In the genomic region with DNA sequence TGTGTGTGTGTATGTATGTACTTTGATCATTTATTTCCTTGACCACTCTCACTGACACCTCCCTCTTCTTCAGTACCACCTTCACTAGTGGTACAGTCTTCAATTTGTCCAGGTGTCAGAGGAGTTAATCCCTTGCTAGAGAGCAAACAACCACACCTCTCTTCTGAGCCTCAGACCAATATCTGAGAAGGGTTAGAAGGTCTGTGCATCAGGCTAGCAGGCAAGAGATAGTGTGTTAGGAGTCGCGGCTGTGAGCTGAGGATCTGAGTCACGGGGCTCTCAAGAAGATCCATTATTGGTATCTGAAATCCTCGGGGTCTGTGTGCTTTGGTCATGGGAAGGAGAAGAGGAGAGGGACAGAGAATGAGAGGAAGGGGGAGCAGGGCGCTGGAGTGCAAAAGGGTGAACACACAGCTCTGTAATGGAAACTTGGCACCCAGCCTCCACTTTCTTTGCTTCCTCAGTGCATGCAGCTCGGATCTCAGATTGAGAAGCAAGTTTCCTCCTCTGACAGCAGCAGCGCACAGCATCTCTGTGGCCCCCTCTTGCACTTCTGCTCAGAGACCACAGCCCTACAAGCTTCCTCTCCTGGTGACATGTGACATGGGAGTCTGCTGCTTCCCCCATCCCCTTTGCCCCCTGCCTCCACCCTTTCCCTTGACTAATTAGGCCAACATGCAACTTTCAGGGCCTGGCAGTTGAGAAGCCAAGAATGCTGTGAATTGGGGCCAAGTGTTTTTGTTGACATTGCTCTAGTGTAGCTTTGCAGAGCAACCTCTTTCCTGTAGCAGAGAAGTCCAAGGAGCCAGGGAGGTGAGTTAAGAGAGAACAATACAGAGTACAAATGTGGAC, we compare ENCODE assay signal across 8 mouse cellular contexts.
A peak's percentile ranks its signal among the peaks of the same experiment; 100 is the strongest.
DNase-seq lines count a peak whose midpoint lies in the region; ATAC-seq and TF ChIP-seq lines count a peak whose summit lies in the region.

No protein-coding gene starts in this region.

- WGBS in embryonic facial prominence, embryonic 13.5 days, result 57% methylated on average over 7 of the region's 7 CpGs
- WGBS in heart, embryonic 12.5 days, result 13% methylated on average over 7 of the region's 7 CpGs
- 20% methylated on average over 7 of the region's 7 CpGs for WGBS in kidney, postnatal 0 days
- 5% methylated on average over 7 of the region's 7 CpGs for WGBS in liver, embryonic 13.5 days (ENCODE audit: insufficient replicate concordance)

- no peak for ATAC-seq in embryonic facial prominence, embryonic 13.5 days (ENCODE audit: insufficient number of reproducible peaks, insufficient read depth, low FRiP score, low TSS enrichment, low read depth)
- ATAC-seq in heart, embryonic 12.5 days (ENCODE audit: insufficient number of reproducible peaks, low FRiP score), result peak; percentile 87
- peak; percentile 46; the same call in 1 of the 2 replicates for ATAC-seq in kidney, postnatal 0 days (replicated peaks; ENCODE audit: low FRiP score, low read depth)
- ATAC-seq in liver, embryonic 13.5 days (ENCODE audit: low read depth), result peak; percentile 43

- DNase-seq in thymus, adult 18-20 months, result peak; percentile 6 to 9
- DNase-seq in thymus, postnatal 10 days (ENCODE audit: low spot score in 2 of 2), result no peak
- DNase-seq in kidney, postnatal 0 days (ENCODE audit: low spot score), result peak; percentile 76
- no peak for DNase-seq in liver, embryonic 13.5 days
- DNase-seq in right cerebral cortex, postnatal 36 days (ENCODE audit: low spot score in 2 of 2), result peak; percentile 28 to 39
- no peak for DNase-seq in MN1 (ENCODE audit: low spot score)

- H3K4me2 ChIP-seq in embryonic facial prominence, embryonic 13.5 days, result no peak overlapping the region
- H3K4me2 ChIP-seq in heart, embryonic 12.5 days, result peak overlapping the region; percentile 39
- no peak overlapping the region for H3K4me2 ChIP-seq in kidney, postnatal 0 days (ENCODE audit: low read length)
- no peak overlapping the region for H3K4me2 ChIP-seq in liver, embryonic 13.5 days

- H3K9me3 ChIP-seq in embryonic facial prominence, embryonic 13.5 days, result no peaks in the 10 kb centered on the region
- no peaks in the 10 kb centered on the region for H3K9me3 ChIP-seq in heart, embryonic 12.5 days (replicated peaks)
- no peaks in the 10 kb centered on the region for H3K9me3 ChIP-seq in kidney, postnatal 0 days (replicated peaks; ENCODE audit: low read length)
- no peaks in the 10 kb centered on the region for H3K9me3 ChIP-seq in liver, embryonic 13.5 days (replicated peaks)

- H3K36me3 ChIP-seq in embryonic facial prominence, embryonic 13.5 days, result no peaks in the 10 kb centered on the region
- no peaks in the 10 kb centered on the region for H3K36me3 ChIP-seq in heart, embryonic 12.5 days
- no peaks in the 10 kb centered on the region for H3K36me3 ChIP-seq in kidney, postnatal 0 days (ENCODE audit: insufficient read depth, low read length)
- H3K36me3 ChIP-seq in liver, embryonic 13.5 days, result no peaks in the 10 kb centered on the region

- H3K27me3 ChIP-seq in embryonic facial prominence, embryonic 13.5 days, result no peaks in the 10 kb centered on the region
- H3K27me3 ChIP-seq in heart, embryonic 12.5 days (replicated peaks), result no peaks in the 10 kb centered on the region
- no peaks in the 10 kb centered on the region for H3K27me3 ChIP-seq in kidney, postnatal 0 days (ENCODE audit: insufficient read depth, low read length)
- H3K27me3 ChIP-seq in liver, embryonic 13.5 days, result no peaks in the 10 kb centered on the region

- peak overlapping the region; percentile 71 for H3K27ac ChIP-seq in embryonic facial prominence, embryonic 13.5 days
- H3K27ac ChIP-seq in heart, embryonic 12.5 days (ENCODE audit: poor library complexity, severe bottlenecking), result peak overlapping the region; percentile 61
- H3K27ac ChIP-seq in kidney, postnatal 0 days, result peak overlapping the region; percentile 14; the same call in 1 of the 2 replicates
- peak overlapping the region; percentile 24 for H3K27ac ChIP-seq in liver, embryonic 13.5 days

- H3K9ac ChIP-seq in embryonic facial prominence, embryonic 13.5 days, result no peak overlapping the region
- no peak overlapping the region for H3K9ac ChIP-seq in heart, embryonic 12.5 days
- H3K9ac ChIP-seq in kidney, postnatal 0 days (ENCODE audit: low read depth, low read length), result no peak overlapping the region
- no peak overlapping the region for H3K9ac ChIP-seq in liver, embryonic 13.5 days

- no peak for TF ChIP-seq CTCF in kidney, postnatal 0 days (IDR thresholded peaks at IDR 0.05; ENCODE audit: low read depth)

- H3K4me1 ChIP-seq in embryonic facial prominence, embryonic 13.5 days, result peaks cover 12% of the 10 kb centered on the region
- peaks cover 29% of the 10 kb centered on the region for H3K4me1 ChIP-seq in heart, embryonic 12.5 days (replicated peaks)
- H3K4me1 ChIP-seq in kidney, postnatal 0 days (replicated peaks; ENCODE audit: insufficient read depth, low read length), result peaks cover 8% of the 10 kb centered on the region
- H3K4me1 ChIP-seq in liver, embryonic 13.5 days (replicated peaks), result peaks cover 23% of the 10 kb centered on the region

- no peak overlapping the region for H3K4me3 ChIP-seq in embryonic facial prominence, embryonic 13.5 days
- H3K4me3 ChIP-seq in heart, embryonic 12.5 days, result no peak overlapping the region
- no peak overlapping the region for H3K4me3 ChIP-seq in kidney, postnatal 0 days (replicated peaks; ENCODE audit: low read depth, low read length)
- no peak overlapping the region for H3K4me3 ChIP-seq in liver, embryonic 13.5 days (replicated peaks)

Comparison
In these comparisons a context has a peak if more than half of its experiments do, and no peak if none do; other contexts are left out.
1. DNase-seq: peak in thymus, adult 18-20 months (2 of 2), kidney, postnatal 0 days (single experiment) and right cerebral cortex, postnatal 36 days (2 of 2); none in thymus, postnatal 10 days (0 of 2), liver, embryonic 13.5 days (single experiment) and MN1 (single experiment).
2. H3K27ac ChIP-seq: peak in every context shown above with its lines; median percentile 71 in embryonic facial prominence, embryonic 13.5 days; 61 in heart, embryonic 12.5 days; 24 in liver, embryonic 13.5 days; 14 in kidney, postnatal 0 days.